Comparison of ENCODE assay signal across 8 mouse cellular contexts in genomic region chr7:80400099-80400498, GRCm38 (mm10). TPM values are rescaled to one million over a fixed set of nuclear protein-coding genes. Genes with fewer than 3 reads are reported as not detected.
DNase-seq lines count a peak whose midpoint lies in the region; ATAC-seq and TF ChIP-seq lines count a peak whose summit lies in the region.

No protein-coding gene starts in this region.

- intact Hi-C loops in heart, adult 2 months (cut with DNase I), result loop anchor here (2.0 kb wide), 1 partner anchor 45 kb away; no protein-coding TSS in a partner anchor

- 62% methylated on average over 5 of the region's 5 CpGs for WGBS in hindbrain, embryonic 10.5 days
- 52% methylated on average over 5 of the region's 5 CpGs for WGBS in hindbrain, embryonic 12.5 days
- 40% methylated on average over 5 of the region's 5 CpGs for WGBS in heart, adult 2 months

- no peak for TF ChIP-seq POLR2A in brain, embryonic 14.5 days (IDR thresholded peaks at IDR 0.05; ENCODE audit: borderline replicate concordance, extremely low read depth, insufficient read depth, insufficient read length, poor library complexity, severe bottlenecking)
- no peak for TF ChIP-seq POLR2A in heart, adult 2 months (IDR thresholded peaks at IDR 0.05; ENCODE audit: insufficient read depth, low read depth, low read length)

- peaks cover 34% of the 10 kb centered on the region for H3K4me1 ChIP-seq in hindbrain, embryonic 10.5 days (replicated peaks)
- peaks cover 29% of the 10 kb centered on the region for H3K4me1 ChIP-seq in hindbrain, embryonic 12.5 days
- peaks cover 23% of the 10 kb centered on the region for H3K4me1 ChIP-seq in heart, adult 2 months (ENCODE audit: control insufficient read depth, insufficient read depth, low read length)

- no peak for DNase-seq in hindbrain, embryonic 10.5 days (ENCODE audit: low spot score)
- DNase-seq in brain, embryonic 14.5 days (ENCODE audit: low read depth), result peak; percentile 38
- peak; percentile 71 to 79 for DNase-seq in heart, adult 2 months
- DNase-seq in kidney, postnatal 14 days, result peak; percentile 84
- peak; percentile 63 to 78 for DNase-seq in lung, postnatal 4 days
- no peak for DNase-seq in testis, postnatal 14 days (ENCODE audit: low spot score)

- TF ChIP-seq CTCF in brain, embryonic 14.5 days (IDR thresholded peaks at IDR 0.05; ENCODE audit: borderline replicate concordance, extremely low read depth, insufficient read depth, insufficient read length), result no peak
- TF ChIP-seq CTCF in heart, adult 2 months (IDR thresholded peaks at IDR 0.05), result peak; percentile 29

- H3K27me3 ChIP-seq in hindbrain, embryonic 10.5 days (ENCODE audit: insufficient read depth, poor library complexity, severe bottlenecking), result peaks cover 20% of the 10 kb centered on the region
- H3K27me3 ChIP-seq in hindbrain, embryonic 12.5 days, result peaks cover 11% of the 10 kb centered on the region
- H3K27me3 ChIP-seq in heart, adult 2 months (ENCODE audit: control insufficient read depth, insufficient read depth, low read length), result no peaks in the 10 kb centered on the region

- peaks cover 6% of the 10 kb centered on the region for H3K79me2 ChIP-seq in heart, adult 2 months (replicated peaks; ENCODE audit: control insufficient read depth, insufficient read depth, low read length)

- TF ChIP-seq EP300 in heart, adult 2 months (IDR thresholded peaks at IDR 0.05; ENCODE audit: insufficient read depth, low read depth, low read length), result 0 out of 2 replicates have a peak, but pooled peaks have one; percentile 52

- H3K4me2 ChIP-seq in hindbrain, embryonic 12.5 days (replicated peaks), result no peak overlapping the region

- no peaks in the 10 kb centered on the region for H3K9me3 ChIP-seq in hindbrain, embryonic 10.5 days
- no peaks in the 10 kb centered on the region for H3K9me3 ChIP-seq in hindbrain, embryonic 12.5 days (replicated peaks)

- no peak overlapping the region for H3K27ac ChIP-seq in hindbrain, embryonic 10.5 days
- H3K27ac ChIP-seq in hindbrain, embryonic 12.5 days, result no peak overlapping the region
- peak overlapping the region; percentile 24 for H3K27ac ChIP-seq in heart, adult 2 months

- ATAC-seq in hindbrain, embryonic 12.5 days (ENCODE audit: low FRiP score), result no peak
- ATAC-seq in frontal cortex, adult (ENCODE audit: low TSS enrichment), result no peak

- no peak overlapping the region; the same call in 1 of the 2 replicates for H3K9ac ChIP-seq in hindbrain, embryonic 12.5 days
- no peak overlapping the region for H3K9ac ChIP-seq in heart, adult 2 months (ENCODE audit: low read depth, low read length)

- H3K36me3 ChIP-seq in hindbrain, embryonic 10.5 days, result peaks cover 34% of the 10 kb centered on the region
- H3K36me3 ChIP-seq in hindbrain, embryonic 12.5 days, result peaks cover 13% of the 10 kb centered on the region
- no peaks in the 10 kb centered on the region; the same call in 1 of the 2 replicates for H3K36me3 ChIP-seq in heart, adult 2 months (ENCODE audit: control insufficient read depth, insufficient read depth, low read length)

- peak overlapping the region; percentile 13; the same call in 1 of the 2 replicates for H3K4me3 ChIP-seq in hindbrain, embryonic 10.5 days
- H3K4me3 ChIP-seq in hindbrain, embryonic 12.5 days, result no peak overlapping the region
- H3K4me3 ChIP-seq in heart, adult 2 months, result 0 out of 2 replicates have a peak overlapping the region, but pooled peaks have one; percentile 24

RNA-seq across cellular contexts. Expression of gene Furin, which starts 5.1 kb away (rescaled TPM):
- 4.6 and 5.2 TPM in 2 replicates for polyA plus RNA-seq in hindbrain, embryonic 10.5 days (2016; fragmentation: Nextera tagmentation; extraction: Ambion mirVana)
- 6.1 and 6.9 TPM in 2 replicates for polyA plus RNA-seq in hindbrain, embryonic 12.5 days (2016; fragmentation: Nextera tagmentation; extraction: Ambion mirVana)
- 13.3 and 22.8 TPM in 2 replicates for polyA plus RNA-seq in brain, embryonic 14.5 days (2012; rRNA removed)
- total RNA-seq in heart, adult 2 months (2021), result 100 to 1,000 TPM; 108 to 129 TPM
- 64.9 and 79.4 TPM in 2 replicates for polyA plus RNA-seq in heart, adult 2 months (2012; rRNA removed)

RNA-seq across cellular contexts. Expression of gene Fes, which starts 12.4 kb away (rescaled TPM):
- 10.4 and 11.6 TPM in 2 replicates for polyA plus RNA-seq in hindbrain, embryonic 10.5 days (2016; fragmentation: Nextera tagmentation; extraction: Ambion mirVana)
- 10.2 and 11.8 TPM in 2 replicates for polyA plus RNA-seq in hindbrain, embryonic 12.5 days (2016; fragmentation: Nextera tagmentation; extraction: Ambion mirVana)
- polyA plus RNA-seq in brain, embryonic 14.5 days (2012; rRNA removed), result 7.1 and 8.0 TPM in 2 replicates
- total RNA-seq in heart, adult 2 months (2021), result 1 to 10 TPM; 8.9 to 9.8 TPM
- 15.4 and 17.3 TPM in 2 replicates for polyA plus RNA-seq in heart, adult 2 months (2012; rRNA removed)

RNA-seq across cellular contexts. Expression of gene Man2a2, which starts 28.9 kb away (rescaled TPM):
- polyA plus RNA-seq in hindbrain, embryonic 10.5 days (2016; fragmentation: Nextera tagmentation; extraction: Ambion mirVana), result 17.7 TPM in 2 replicates
- polyA plus RNA-seq in hindbrain, embryonic 12.5 days (2016; fragmentation: Nextera tagmentation; extraction: Ambion mirVana), result 27.2 and 30.9 TPM in 2 replicates
- 59.9 and 78.3 TPM in 2 replicates for polyA plus RNA-seq in brain, embryonic 14.5 days (2012; rRNA removed)
- 10 to 100 TPM; 55.7 to 58.7 TPM for total RNA-seq in heart, adult 2 months (2021)
- polyA plus RNA-seq in heart, adult 2 months (2012; rRNA removed), result 75.8 and 82.4 TPM in 2 replicates

RNA-seq across cellular contexts. Expression of gene Hddc3, which starts 57.2 kb away (rescaled TPM):
- 19.6 and 26.3 TPM in 2 replicates for polyA plus RNA-seq in hindbrain, embryonic 10.5 days (2016; fragmentation: Nextera tagmentation; extraction: Ambion mirVana)
- polyA plus RNA-seq in hindbrain, embryonic 12.5 days (2016; fragmentation: Nextera tagmentation; extraction: Ambion mirVana), result 20.2 and 22.0 TPM in 2 replicates
- polyA plus RNA-seq in brain, embryonic 14.5 days (2012; rRNA removed), result 45.0 and 61.4 TPM in 2 replicates
- 10 to 100 TPM; 30.0 to 39.9 TPM for total RNA-seq in heart, adult 2 months (2021)
- 47.7 and 77.5 TPM in 2 replicates for polyA plus RNA-seq in heart, adult 2 months (2012; rRNA removed)

RNA-seq across cellular contexts. Expression of gene Unc45a, which starts 59.3 kb away (rescaled TPM):
- polyA plus RNA-seq in hindbrain, embryonic 10.5 days (2016; fragmentation: Nextera tagmentation; extraction: Ambion mirVana), result 46.2 and 54.6 TPM in 2 replicates
- polyA plus RNA-seq in hindbrain, embryonic 12.5 days (2016; fragmentation: Nextera tagmentation; extraction: Ambion mirVana), result 56.2 and 60.6 TPM in 2 replicates
- 73.6 and 85.0 TPM in 2 replicates for polyA plus RNA-seq in brain, embryonic 14.5 days (2012; rRNA removed)
- total RNA-seq in heart, adult 2 months (2021), result 10 to 100 TPM; 15.8 to 16.8 TPM
- polyA plus RNA-seq in heart, adult 2 months (2012; rRNA removed), result 23.0 and 24.0 TPM in 2 replicates

Comparison
In these comparisons a context has a peak if more than half of its experiments do, and no peak if none do; other contexts are left out.
1. DNase-seq: peak in brain, embryonic 14.5 days (single experiment), heart, adult 2 months (2 of 2), kidney, postnatal 14 days (single experiment) and lung, postnatal 4 days (2 of 2); none in hindbrain, embryonic 10.5 days (single experiment) and testis, postnatal 14 days (single experiment).